Mouse (Mus musculus) small intestine, adult 2 months (tissue): ENCODE data around the gene St7. TPM values are rescaled to one million over a fixed set of nuclear protein-coding genes. Genes with fewer than 3 reads are reported as not detected.
A peak's percentile ranks its signal among the peaks of the same experiment; 100 is the strongest.

Experiments used
- H3K27ac ChIP-seq: fragments of 200-500 bp; 2 replicates; pipeline ENCODE4 v1.5.1; 2012; ENCODE audit warnings: low read depth, low read length, control low read depth, inconsistent platforms; ENCODE audit not compliant: insufficient read depth
- H3K27me3 ChIP-seq: fragments of 200-500 bp; 2 replicates; pipeline ENCODE4 v1.6.1; 2012; ENCODE audit warnings: mild to moderate bottlenecking, moderate library complexity, low read length, inconsistent platforms; ENCODE audit not compliant: control insufficient read depth, insufficient read depth
- H3K36me3 ChIP-seq: fragments of 200-500 bp; 2 replicates; pipeline ENCODE4 v1.6.1; 2012; ENCODE audit warnings: mild to moderate bottlenecking, low read length, control low read depth, inconsistent platforms; ENCODE audit not compliant: control insufficient read depth, insufficient read depth
- H3K4me1 ChIP-seq: fragments of 200-500 bp; 2 replicates; pipeline ENCODE4 v1.6.1; 2012; ENCODE audit warnings: low read length, inconsistent platforms, mixed read lengths; ENCODE audit not compliant: control insufficient read depth, insufficient read depth, insufficient read length
- H3K4me3 ChIP-seq: fragments of 200-500 bp; 2 replicates; pipeline ENCODE4 v1.5.1; 2012; ENCODE audit warnings: low read depth, mild to moderate bottlenecking, control low read depth, inconsistent platforms, low read length, moderate library complexity
- CTCF ChIP-seq: fragments of 200-500 bp; IDR thresholded peaks from 2 replicates; pipeline ENCODE4 v1.5.1; 2012; ENCODE audit warnings: low read depth, mild to moderate bottlenecking, control low read depth, inconsistent platforms, low read length, moderate library complexity, mixed read lengths; ENCODE audit not compliant: insufficient replicate concordance, insufficient read length; ENCODE audit errors: extremely low read depth
- POLR2A ChIP-seq: fragments of 200-500 bp; IDR thresholded peaks from 2 replicates; pipeline ENCODE4 v1.6.1; 2012; ENCODE audit warnings: low read depth, mild to moderate bottlenecking, control low read depth, inconsistent platforms, low read length, moderate library complexity
- WGBS: fragments of 180-500 bp; shearing (Covaris S2); methylation state at CpG from one replicate; pipeline ENCODE4 v1.1.7; 2018; 5-methylcytosine and 5-hydroxymethylcytosine counted together
- polyA plus RNA-seq: library from polyadenylated mRNA; depleted of rRNA; stranded (reverse); fragments of >200 nt; gene quantifications from 2 replicates; pipeline ENCODE4 v1.2.3, GENCODE M21; 2012; rRNA removed

The St7 gene
- polyA plus RNA-seq = 2.6 and 3.3 TPM in 2 replicates

DNA sequence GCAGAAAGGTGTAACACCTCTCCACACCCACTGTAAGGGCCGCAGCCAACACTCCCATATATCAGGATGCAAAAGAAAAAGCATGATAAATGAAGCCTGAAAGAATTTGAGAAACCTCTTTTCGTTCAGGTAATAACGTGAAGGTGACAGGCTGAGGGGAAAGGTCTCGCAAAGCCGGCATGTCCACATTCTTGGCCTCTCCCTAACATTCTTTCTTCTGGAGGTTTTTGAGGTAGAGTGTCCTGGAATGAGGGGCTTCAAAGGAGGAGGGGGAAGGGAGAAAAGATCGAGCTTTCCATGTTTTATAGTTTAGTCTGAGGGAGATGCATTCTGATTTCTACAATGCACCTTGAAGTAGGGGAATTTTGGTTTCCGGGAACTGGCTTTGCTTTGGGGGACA is at the start of gene St7:
Gene St7 (plus strand): TSS at position 287 of the 400 bp plus-strand sequence.
- 0 out of 2 replicates have a peak within 1 kb of the TSS, but pooled peaks have one; percentile 57 for H3K27ac ChIP-seq
- TF ChIP-seq CTCF = no peak
- TF ChIP-seq POLR2A = no peak
- no peaks in the 10 kb centered on the region for H3K4me1 ChIP-seq
- WGBS = 86% methylated on average over 7 of the region's 7 CpGs
- no peaks in the 10 kb centered on the region for H3K27me3 ChIP-seq
- H3K4me3 ChIP-seq = peak within 1 kb of the TSS; percentile 79
- H3K36me3 ChIP-seq = no peaks in the 10 kb centered on the region

DNA sequence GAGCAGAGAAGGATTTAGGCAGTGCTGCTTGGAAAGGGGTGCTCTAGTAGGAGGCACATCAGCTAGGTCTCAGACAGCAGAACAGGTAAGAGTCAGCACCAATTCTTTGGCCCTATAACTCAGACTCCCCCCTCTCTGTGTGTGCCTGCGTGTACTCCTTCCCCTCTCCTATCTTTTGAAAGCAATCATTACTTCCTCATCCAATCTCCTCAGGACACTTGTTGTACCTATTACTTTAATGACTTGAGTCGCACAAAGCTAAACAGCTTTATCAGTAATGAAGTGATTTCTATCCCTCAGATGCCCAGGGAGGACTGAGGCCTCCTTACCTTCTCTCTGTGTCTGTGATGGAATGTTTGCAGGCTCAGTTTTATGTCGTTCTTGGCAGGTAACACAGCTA is 46.6 kb upstream of the St7 start:
- WGBS = 11% methylated on average over 3 of the region's 3 CpGs
- H3K4me3 ChIP-seq = no peak overlapping the region
- peaks cover 9% of the 10 kb centered on the region; the same call in 1 of the 2 replicates for H3K4me1 ChIP-seq
- H3K27me3 ChIP-seq = no peaks in the 10 kb centered on the region
- no peak overlapping the region for H3K27ac ChIP-seq
- peaks cover 17% of the 10 kb centered on the region for H3K36me3 ChIP-seq
- TF ChIP-seq CTCF (no peak), POLR2A (no peak)

- Histone ChIP-seq H3K27me3 (no peaks in the 10 kb centered on the region), H3K4me3 (no peak overlapping the region)
These were observed 40.6 kb upstream of the St7 start for GRCm38 (mm10) chr6:17652132-17652531.

GRCm38 (mm10) chr6:17655080-17655479 is 37.7 kb upstream of the St7 start:
- TF ChIP-seq POLR2A (no peak), CTCF (no peak)
- H3K27ac ChIP-seq = no peak overlapping the region
- H3K36me3 ChIP-seq = peaks cover 37% of the 10 kb centered on the region
- 70% methylated on average over 2 of the region's 2 CpGs for WGBS
- H3K27me3 ChIP-seq = no peaks in the 10 kb centered on the region
- no peaks in the 10 kb centered on the region for H3K4me1 ChIP-seq
- H3K4me3 ChIP-seq = no peak overlapping the region

More at GRCm38 (mm10) chr6:17652132-17652531, 40.6 kb upstream of the St7 start:
- no peak for TF ChIP-seq POLR2A
- Histone ChIP-seq H3K36me3 (peaks cover 36% of the 10 kb centered on the region), H3K4me1 (no peaks in the 10 kb centered on the region), H3K27ac (no peak overlapping the region)
- 65% methylated on average over 2 of the region's 2 CpGs for WGBS

DNA sequence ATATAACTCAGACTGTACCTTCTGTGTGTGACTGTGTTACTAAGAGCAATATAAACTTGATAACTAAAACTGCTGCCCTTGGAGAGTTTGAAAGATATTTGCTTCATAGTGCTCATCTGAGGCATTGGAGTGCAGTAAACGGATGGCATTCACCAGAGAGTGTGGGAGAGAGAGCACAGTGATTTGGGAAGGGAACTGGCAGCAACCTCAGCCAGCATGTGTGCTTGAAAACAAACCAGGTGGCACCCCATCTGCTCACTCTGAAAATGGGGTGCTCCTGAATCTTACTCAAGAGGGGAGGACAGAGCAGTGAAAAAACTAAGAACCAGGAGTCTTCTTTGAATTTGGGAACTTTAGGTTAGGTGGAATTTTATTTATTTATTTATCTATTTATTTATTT is 35.4 kb upstream of the St7 start:
- 78% methylated on average over 1 of the region's 1 CpGs for WGBS
- no peaks in the 10 kb centered on the region for H3K4me1 ChIP-seq
- H3K4me3 ChIP-seq = no peak overlapping the region
- H3K27me3 ChIP-seq = no peaks in the 10 kb centered on the region
- no peak overlapping the region for H3K27ac ChIP-seq
- TF ChIP-seq POLR2A = no peak
- TF ChIP-seq CTCF = no peak
- H3K36me3 ChIP-seq = peaks cover 40% of the 10 kb centered on the region

DNA sequence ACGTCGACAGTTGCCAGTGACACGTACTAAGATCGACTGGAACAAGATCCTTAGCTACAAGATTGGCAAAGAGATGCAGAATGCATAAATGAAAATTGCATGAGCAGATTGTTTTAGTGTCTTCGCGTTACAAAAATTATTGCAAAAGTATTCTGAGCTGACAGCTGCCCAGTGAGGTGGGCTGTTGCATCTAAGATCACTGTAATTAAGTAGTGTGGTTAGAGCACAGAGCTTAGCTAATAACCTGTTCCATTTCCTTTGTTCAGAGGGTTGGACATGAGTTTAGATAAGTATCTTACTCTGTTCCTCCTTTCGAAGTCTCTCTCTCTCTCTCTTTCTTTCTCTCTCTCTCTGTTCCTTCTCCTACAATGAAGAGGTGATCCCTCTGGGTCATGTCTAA is 27.4 kb upstream of the St7 start:
- TF ChIP-seq CTCF (no peak), POLR2A (no peak)
- H3K27ac ChIP-seq = no peak overlapping the region
- H3K36me3 ChIP-seq = peaks cover 53% of the 10 kb centered on the region

GRCm38 (mm10) chr6:17666024-17666423 is 26.7 kb upstream of the St7 start:
- no peaks in the 10 kb centered on the region for H3K27me3 ChIP-seq
- H3K4me1 ChIP-seq = no peaks in the 10 kb centered on the region
- no peak overlapping the region for H3K27ac ChIP-seq
- TF ChIP-seq CTCF = no peak
- no peak for TF ChIP-seq POLR2A
- H3K4me3 ChIP-seq = no peak overlapping the region
- peaks cover 48% of the 10 kb centered on the region for H3K36me3 ChIP-seq

More for the DNA sequence above, 27.4 kb upstream of the St7 start:
- Histone ChIP-seq H3K4me3 (no peak overlapping the region), H3K27me3 (no peaks in the 10 kb centered on the region), H3K4me1 (no peaks in the 10 kb centered on the region)
- 91% methylated on average over 7 of the region's 7 CpGs for WGBS

DNA sequence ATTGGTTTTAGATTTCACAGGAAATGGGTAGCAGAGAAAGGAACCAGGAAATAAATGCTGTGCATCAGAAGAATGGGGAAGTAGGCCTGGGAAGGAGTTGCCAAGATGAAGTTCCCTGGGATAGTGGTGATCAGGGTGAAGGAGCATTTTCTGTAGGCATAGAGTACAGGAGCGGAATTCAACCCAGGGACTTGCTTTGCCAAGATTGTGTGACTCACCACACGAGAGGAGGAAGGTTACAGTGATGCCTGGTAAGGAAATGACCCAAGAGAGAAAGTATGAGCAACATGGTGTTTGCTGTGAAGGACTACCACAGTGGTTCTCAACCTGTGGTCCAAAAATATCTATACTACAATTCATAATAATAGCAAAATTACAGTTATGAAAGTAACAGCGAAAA is 24.9 kb upstream of the St7 start:
- Histone ChIP-seq H3K27ac (no peak overlapping the region), H3K27me3 (no peaks in the 10 kb centered on the region), H3K4me1 (no peaks in the 10 kb centered on the region), H3K36me3 (peaks cover 39% of the 10 kb centered on the region), H3K4me3 (no peak overlapping the region)
- WGBS = 67% methylated on average over 3 of the region's 3 CpGs
- TF ChIP-seq CTCF (no peak), POLR2A (no peak)
